Mouse (Mus musculus) CH12.LX (cell line): ENCODE measurements around the gene Atp7a.

Experiments
- CHD1 ChIP-seq: IDR thresholded peaks from 2 replicates; pipeline ENCODE4 v1.6.1; 2012; ENCODE audit warnings: low read depth, low read length, improper control_type of control experiment, inconsistent platforms
- CTCF ChIP-seq, 2 experiments: IDR thresholded peaks in 1 of 2; conservative IDR thresholded peaks in 1 of 2; 2 replicates each; pipeline ENCODE4 v1.5.1; 2011 to 2012; ENCODE audit warnings: low read depth in 2 of 2, low read length in 2 of 2, improper control_type of control experiment in 1 of 2, inconsistent platforms in 1 of 2, mild to moderate bottlenecking in 1 of 2, moderate library complexity in 1 of 2
- EP300 ChIP-seq: IDR thresholded peaks from 2 replicates; pipeline ENCODE4 v1.6.1; 2011; ENCODE audit warnings: low read length, improper control_type of control experiment
- MAFK ChIP-seq: IDR thresholded peaks from 2 replicates; pipeline ENCODE4 v1.6.1; 2011; ENCODE audit warnings: low read length, improper control_type of control experiment; ENCODE audit not compliant: insufficient replicate concordance
- MAX ChIP-seq: IDR thresholded peaks from 2 replicates; pipeline ENCODE4 v1.6.1; 2011; ENCODE audit warnings: low read length, improper control_type of control experiment
- MYC ChIP-seq: IDR thresholded peaks from 2 replicates; pipeline ENCODE4 v1.6.1; 2011; ENCODE audit warnings: low read depth, mild to moderate bottlenecking, improper control_type of control experiment, low read length
- POLR2A ChIP-seq: IDR thresholded peaks from 2 replicates; pipeline ENCODE4 v1.6.1; 2011; ENCODE audit warnings: low read depth, mild to moderate bottlenecking, improper control_type of control experiment, low read length
- UBTF ChIP-seq: IDR thresholded peaks from 2 replicates; pipeline ENCODE4 v1.6.1; 2012; ENCODE audit warnings: low read depth, mild to moderate bottlenecking, inconsistent platforms, low read length, improper control_type of control experiment, moderate library complexity
- USF1 ChIP-seq: IDR thresholded peaks from 2 replicates; pipeline ENCODE4 v1.6.1; 2014; ENCODE audit warnings: low read depth, mild to moderate bottlenecking, inconsistent platforms, low read length, improper control_type of control experiment
- USF2 ChIP-seq: conservative IDR thresholded peaks from 2 replicates; pipeline ENCODE4 v1.6.1; 2011; ENCODE audit warnings: low read depth, low read length, improper control_type of control experiment

- TF ChIP-seq USF1 = no peak
- TF ChIP-seq POLR2A = no peak
- no peak for TF ChIP-seq MAFK
- TF ChIP-seq USF2 = no peak
- TF ChIP-seq CTCF (conservative IDR thresholded peaks at IDR 0.05 in 1 of 2, IDR thresholded peaks at IDR 0.05 in 1 of 2; ENCODE audit: low read depth in 2 of 2, low read length in 2 of 2) = no peak
- TF ChIP-seq MYC = peak; percentile 50; the same call in 1 of the 2 replicates
- TF ChIP-seq UBTF = no peak
- TF ChIP-seq CHD1 = no peak
- TF ChIP-seq EP300 = peak; percentile 93
- no peak for TF ChIP-seq MAX
Measured at GRCm38 (mm10) chrX:106031124-106031523, 4.0 kb downstream of the Atp7a start.
